Mouse (Mus musculus): ENCODE measurements around the gene Tent5a.

The Tent5a gene

GRCm38 (mm10) chr9:85327242-85328211 lies at the start of gene Tent5a:
Tent5a (minus strand) TSS chr9:85327348.
- peak; percentile 80 for DNase-seq

GRCm38 (mm10) chr9:85376643-85377307 lies 49.6 kb upstream of the Tent5a start:
- no peak for DNase-seq

- no peak for DNase-seq
Observed at GRCm38 (mm10) chr9:85375152-85375551, 48.0 kb upstream of the Tent5a start.

GRCm38 (mm10) chr9:85372034-85372433 lies 44.9 kb upstream of the Tent5a start:
- DNase-seq: no peak

- no peak for DNase-seq
Observed at GRCm38 (mm10) chr9:85369512-85369911, 42.4 kb upstream of the Tent5a start.

GRCm38 (mm10) chr9:85357154-85357860 lies 30.2 kb upstream of the Tent5a start:
- no peak for DNase-seq

GRCm38 (mm10) chr9:85355559-85355958 lies 28.4 kb upstream of the Tent5a start:
- no peak for DNase-seq

- no peak for DNase-seq
Observed at GRCm38 (mm10) chr9:85347823-85348523, 20.8 kb upstream of the Tent5a start.

GRCm38 (mm10) chr9:85342892-85343785 lies 16.0 kb upstream of the Tent5a start:
- DNase-seq: no peak

GRCm38 (mm10) chr9:85340303-85340702 lies 13.2 kb upstream of the Tent5a start:
- no peak for DNase-seq

GRCm38 (mm10) chr9:85336046-85336445 lies 8.9 kb upstream of the Tent5a start:
- no peak for DNase-seq

- DNase-seq: peak; percentile 16
Observed at GRCm38 (mm10) chr9:85331521-85331920, 4.4 kb upstream of the Tent5a start.

- DNase-seq: peak; percentile 77
Observed at GRCm38 (mm10) chr9:85328259-85328658, 1.1 kb upstream of the Tent5a start.

GRCm38 (mm10) chr9:85326292-85327241 lies 581 bp downstream of the Tent5a start:
- DNase-seq: peak; percentile 31

- DNase-seq: no peak
Observed at GRCm38 (mm10) chr9:85325201-85325868, 1.8 kb downstream of the Tent5a start.

- no peak for DNase-seq
Observed at GRCm38 (mm10) chr9:85324158-85324875, 2.8 kb downstream of the Tent5a start.

GRCm38 (mm10) chr9:85320167-85320951 lies 6.8 kb downstream of the Tent5a start:
- no peak for DNase-seq

GRCm38 (mm10) chr9:85316122-85316521 lies 11.0 kb downstream of the Tent5a start:
- DNase-seq: no peak

All from layer of hippocampus, adult 9-11 months (tissue).